In the genomic region with DNA sequence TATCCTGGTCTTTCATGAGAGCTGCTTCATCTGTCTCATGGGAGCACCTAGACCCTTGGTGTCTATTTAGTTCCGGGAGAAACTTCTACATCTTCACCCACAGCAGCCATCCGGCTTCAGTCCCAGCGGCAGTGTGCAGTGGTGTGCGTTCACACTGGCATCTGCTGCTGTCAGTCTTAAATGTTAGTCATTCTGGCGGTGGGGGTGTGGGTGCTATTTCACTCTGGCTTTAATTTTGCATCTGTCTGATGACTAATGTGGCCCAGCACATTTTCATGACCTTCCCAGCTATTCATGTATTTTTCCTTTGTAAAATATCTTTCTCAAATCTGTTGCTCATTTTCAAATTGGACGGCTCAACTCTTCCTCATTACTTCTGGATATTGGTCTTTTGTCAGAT, we compare ENCODE assay signal across 16 mouse cellular contexts. TPM values are rescaled to one million over a fixed set of nuclear protein-coding genes. Genes with fewer than 3 reads are reported as not detected.
DNase-seq lines count a peak whose midpoint lies in the region; ATAC-seq and TF ChIP-seq lines count a peak whose summit lies in the region.
"Had no signal": no experiment of that assay in that cellular context is flagged by ENCODE, and none has a peak within 500 bp of the region (broad histone marks: within the 10 kb centered on the region; RNA-seq: fewer than 3 reads in every experiment).

No protein-coding gene starts in this region.

- H3K4me1 ChIP-seq in CH12.LX (ENCODE audit: control insufficient read depth in 1 of 2, insufficient read depth in 2 of 2) = peaks cover 37 to 66% of the 10 kb centered on the region in 2 experiments
- peaks cover 4% of the 10 kb centered on the region; the same call in 1 of the 2 replicates for H3K4me1 ChIP-seq in lung, postnatal 0 days (ENCODE audit: insufficient read depth, low read depth, low read length)
- peaks cover 35% of the 10 kb centered on the region for H3K4me1 ChIP-seq in kidney, embryonic 15.5 days

- H3K4me2 ChIP-seq in CH12.LX (ENCODE audit: insufficient read depth, low read depth, poor library complexity, severe bottlenecking) = no peak overlapping the region
- no peak overlapping the region for H3K4me2 ChIP-seq in lung, postnatal 0 days (replicated peaks; ENCODE audit: low read depth, low read length)
- no peak overlapping the region for H3K4me2 ChIP-seq in kidney, embryonic 15.5 days
- H3K4me2 ChIP-seq: forebrain, embryonic 15.5 days; limb, embryonic 12.5 days; stomach, embryonic 15.5 days had no signal

- in situ Hi-C loops in CH12.LX (cut with MboI; ENCODE audit: low pct_ligation_motif_present, low pct_unique_long_range_greater_than_20kb, low sequenced_read_pairs) = no loop called here

- no peak for TF ChIP-seq CTCF in CH12.LX (conservative IDR thresholded peaks at IDR 0.05 in 1 of 2, IDR thresholded peaks at IDR 0.05 in 1 of 2; ENCODE audit: low read depth in 2 of 2, low read length in 2 of 2)
- TF ChIP-seq CTCF in lung, postnatal 0 days (IDR thresholded peaks at IDR 0.05) = no peak

- H3K9ac ChIP-seq in CH12.LX (ENCODE audit: insufficient read depth, low read depth) = no peak overlapping the region
- no peak overlapping the region for H3K9ac ChIP-seq in lung, postnatal 0 days (replicated peaks; ENCODE audit: low read depth)
- no peak overlapping the region for H3K9ac ChIP-seq in kidney, embryonic 15.5 days
- H3K9ac ChIP-seq: forebrain, embryonic 15.5 days; limb, embryonic 12.5 days; liver, embryonic 14.5 days; stomach, embryonic 15.5 days had no signal

- no peaks in the 10 kb centered on the region for H3K36me3 ChIP-seq in CH12.LX (replicated peaks in 1 of 2; ENCODE audit: control insufficient read depth in 1 of 2, insufficient read depth in 1 of 2, low read length in 1 of 2)
- H3K36me3 ChIP-seq in lung, postnatal 0 days (ENCODE audit: insufficient read depth, low read length) = no peaks in the 10 kb centered on the region
- H3K36me3 ChIP-seq in kidney, embryonic 15.5 days = no peaks in the 10 kb centered on the region
- H3K36me3 ChIP-seq: forebrain, embryonic 15.5 days; limb, embryonic 12.5 days; stomach, embryonic 15.5 days had no signal

- dilution Hi-C loops in CH12.LX (cut with MboI; ENCODE audit: extremely low pct_ligation_motif_present, extremely low pct_unique_long_range_greater_than_20kb, low sequenced_read_pairs) = loop anchor here (25.0 kb wide), 1 partner anchor 123 kb away; no protein-coding TSS in a partner anchor

- TF ChIP-seq EP300 in CH12.LX (IDR thresholded peaks at IDR 0.05; ENCODE audit: low read length) = no peak
- TF ChIP-seq EP300 in lung, postnatal 0 days (IDR thresholded peaks at IDR 0.05) = no peak

- no peak overlapping the region for H3K4me3 ChIP-seq in CH12.LX (replicated peaks in 1 of 3; ENCODE audit: low read depth in 2 of 3, low read length in 2 of 3, poor library complexity in 1 of 3)
- H3K4me3 ChIP-seq in lung, postnatal 0 days (ENCODE audit: low read depth, low read length) = no peak overlapping the region
- H3K4me3 ChIP-seq in kidney, embryonic 15.5 days (replicated peaks) = no peak overlapping the region
- H3K4me3 ChIP-seq: erythroblast, embryonic 14.5 days; forebrain, embryonic 15.5 days; limb, embryonic 12.5 days; stomach, embryonic 15.5 days had no signal

- WGBS in lung, postnatal 0 days = 80% methylated on average over 6 of the region's 6 CpGs
- WGBS in kidney, embryonic 15.5 days = 86% methylated on average over 6 of the region's 6 CpGs

- no peaks in the 10 kb centered on the region for H3K79me2 ChIP-seq in CH12.LX (replicated peaks; ENCODE audit: control insufficient read depth, extremely low read depth, insufficient read depth, poor library complexity, severe bottlenecking)

- peaks cover 4% of the 10 kb centered on the region for H3K27me3 ChIP-seq in CH12.LX (replicated peaks)
- no peaks in the 10 kb centered on the region for H3K27me3 ChIP-seq in lung, postnatal 0 days (replicated peaks; ENCODE audit: insufficient read depth, low read length)
- no peaks in the 10 kb centered on the region for H3K27me3 ChIP-seq in kidney, embryonic 15.5 days
- H3K27me3 ChIP-seq: forebrain, embryonic 15.5 days; limb, embryonic 12.5 days; stomach, embryonic 15.5 days had no signal

- intact Hi-C loops in gastrocnemius, postnatal 14 days (cut with DNase I; ENCODE audit: low total_unique reads) = loop anchor here (10.0 kb wide), 2 partner anchors 55 to 75 kb away; no protein-coding TSS in a partner anchor
- intact Hi-C loops in gastrocnemius, postnatal 36 days (cut with DNase I) = loop anchor here (2.0 to 5.0 kb wide), 2 partner anchors 77 to 167 kb away; no protein-coding TSS in a partner anchor

- TF ChIP-seq POLR2A in CH12.LX (IDR thresholded peaks at IDR 0.05; ENCODE audit: low read depth, low read length) = no peak

- H3K9me3 ChIP-seq in CH12.LX (replicated peaks; ENCODE audit: low read length) = no peaks in the 10 kb centered on the region
- no peaks in the 10 kb centered on the region for H3K9me3 ChIP-seq in lung, postnatal 0 days (ENCODE audit: low read length)
- no peaks in the 10 kb centered on the region for H3K9me3 ChIP-seq in kidney, embryonic 15.5 days (replicated peaks)
- H3K9me3 ChIP-seq: forebrain, embryonic 15.5 days; limb, embryonic 12.5 days; stomach, embryonic 15.5 days had no signal

- DNase-seq in gastrocnemius, postnatal 14 days = peak; percentile 63
- no peak for DNase-seq in gastrocnemius, postnatal 36 days
- DNase-seq in CH12.LX (ENCODE audit: extremely low read depth) = peak; percentile 40
- peak; percentile 77 for DNase-seq in adrenal gland, postnatal 36 days
- DNase-seq in lung, postnatal 0 days (ENCODE audit: low spot score) = no peak
- no peak for DNase-seq in testis, postnatal 14 days (ENCODE audit: low spot score)
- DNase-seq: cerebellum, adult 9-11 months; midbrain, embryonic 14.5 days had no signal

- no peak for TF ChIP-seq RAD21 in CH12.LX (IDR thresholded peaks at IDR 0.05; ENCODE audit: low read depth, low read length)

- H3K27ac ChIP-seq in CH12.LX (ENCODE audit: insufficient read depth, low read depth) = no peak overlapping the region
- H3K27ac ChIP-seq in lung, postnatal 0 days (ENCODE audit: low read length) = no peak overlapping the region
- no peak overlapping the region for H3K27ac ChIP-seq in kidney, embryonic 15.5 days
- H3K27ac ChIP-seq: forebrain, embryonic 15.5 days; kidney, postnatal 0 days; limb, embryonic 12.5 days; liver, embryonic 14.5 days; stomach, embryonic 15.5 days had no signal

- ATAC-seq in lung, postnatal 0 days = no peak
- no peak for ATAC-seq in kidney, embryonic 15.5 days (replicated peaks; ENCODE audit: low FRiP score)
- ATAC-seq: forebrain, embryonic 15.5 days; inflammation-experienced regulatory T-cells, adult 6 months had no signal

TF ChIP-seq in CH12.LX, 34 proteins besides CTCF, POLR2A, EP300 and RAD21:
- no peak for TF ChIP-seq MYC (IDR thresholded peaks at IDR 0.05; ENCODE audit: low read depth, low read length)
- peak; percentile 46 for TF ChIP-seq ETS1 (conservative IDR thresholded peaks at IDR 0.05; ENCODE audit: low read depth, low read length)

RNA-seq across cellular contexts. Expression of gene Sept9, which starts 40.2 kb away (rescaled TPM):
- 10 to 100 TPM; 27.2 to 34.0 TPM for total RNA-seq in gastrocnemius, postnatal 14 days (2021)
- total RNA-seq in gastrocnemius, postnatal 36 days (2021) = 10 to 100 TPM; 11.3 to 14.2 TPM
- total RNA-seq in CH12.LX (2012; rRNA removed) (118 and 128 TPM in 2 replicates), CH12.LX (2014; rRNA removed) (47.6 and 48.6 TPM in 2 replicates)
- polyA plus RNA-seq in CH12.LX (2012; ENCODE audit: insufficient read length, low read depth) = 102 and 110 TPM in 2 replicates
- total RNA-seq in adrenal gland, postnatal 36 days (2021) = 100 to 1,000 TPM; 117 to 134 TPM
- polyA plus RNA-seq in lung, postnatal 0 days (2015; fragmentation: Nextera tagmentation; extraction: Ambion mirVana) = 52.5 and 56.1 TPM in 2 replicates
- polyA plus RNA-seq in kidney, embryonic 15.5 days (2015; fragmentation: Nextera tagmentation; extraction: Ambion mirVana) = 120 and 126 TPM in 2 replicates

Comparison
In these comparisons a context has a peak if more than half of its experiments do, and no peak if none do; other contexts are left out.
1. DNase-seq: peak in gastrocnemius, postnatal 14 days (single experiment), CH12.LX (single experiment) and adrenal gland, postnatal 36 days (2 of 2); none in gastrocnemius, postnatal 36 days (0 of 2), lung, postnatal 0 days (single experiment) and testis, postnatal 14 days (single experiment).